Mouse (Mus musculus): ENCODE data around the gene Entpd2. TPM values are rescaled to one million over a fixed set of nuclear protein-coding genes. Genes with fewer than 3 reads are reported as not detected.

The Entpd2 gene
- polyA plus RNA-seq, 1 experiment from 2014 or later = 33.9 TPM

DNA sequence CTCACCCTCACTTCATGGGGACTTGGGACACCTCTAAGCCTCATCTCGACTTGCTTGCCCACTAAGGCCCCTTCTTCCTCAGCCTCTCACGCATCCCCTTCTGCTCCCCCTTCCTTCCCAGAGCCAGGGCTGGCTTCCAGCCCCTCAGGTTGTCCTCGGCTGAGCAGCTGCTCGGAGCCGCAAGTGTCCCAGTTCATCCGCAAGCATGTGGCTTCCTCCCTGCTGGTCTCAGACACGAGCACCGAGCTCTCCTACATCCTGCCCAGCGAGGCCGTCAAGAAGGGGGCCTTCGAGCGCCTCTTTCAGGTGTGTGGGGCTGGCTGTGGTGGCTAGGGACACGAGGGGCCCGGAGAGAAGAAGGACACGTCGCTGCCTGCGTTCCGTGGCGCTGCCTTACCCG lies 45.4 kb downstream of the Entpd2 start:
- Histone ChIP-seq H3K36me3 (ENCODE audit: control insufficient read depth, insufficient read depth) (no peaks in the 10 kb centered on the region; the same call in 1 of the 2 replicates), H3K9ac (ENCODE audit: low read depth, low read length) (no peak overlapping the region), H3K9me3 (ENCODE audit: control insufficient read depth) (no peaks in the 10 kb centered on the region), H3K27ac (ENCODE audit: low read depth, low read length) (no peak overlapping the region), H3K4me2 (replicated peaks; ENCODE audit: low read depth) (no peak overlapping the region), H3K27me3 (replicated peaks; ENCODE audit: control insufficient read depth, insufficient read depth, low read length) (no peaks in the 10 kb centered on the region), H3K4me3 (ENCODE audit: low read depth, low read length) (no peak overlapping the region), H3K4me1 (replicated peaks; ENCODE audit: control insufficient read depth, insufficient read depth, low read length) (no peaks in the 10 kb centered on the region)
- WGBS = 85% methylated on average over 20 of the region's 20 CpGs
- no peak for ATAC-seq
- TF ChIP-seq CTCF (IDR thresholded peaks at IDR 0.05; ENCODE audit: low read depth) = no peak

- Histone ChIP-seq H3K9ac (ENCODE audit: low read depth, low read length) (no peak overlapping the region), H3K9me3 (ENCODE audit: control insufficient read depth) (no peaks in the 10 kb centered on the region), H3K27me3 (replicated peaks; ENCODE audit: control insufficient read depth, insufficient read depth, low read length) (no peaks in the 10 kb centered on the region), H3K36me3 (ENCODE audit: control insufficient read depth, insufficient read depth) (no peaks in the 10 kb centered on the region; the same call in 1 of the 2 replicates), H3K4me2 (replicated peaks; ENCODE audit: low read depth) (no peak overlapping the region), H3K4me1 (replicated peaks; ENCODE audit: control insufficient read depth, insufficient read depth, low read length) (no peaks in the 10 kb centered on the region), H3K4me3 (ENCODE audit: low read depth, low read length) (no peak overlapping the region), H3K27ac (ENCODE audit: low read depth, low read length) (no peak overlapping the region)
- 91% methylated on average over 14 of the region's 14 CpGs for WGBS
- TF ChIP-seq CTCF (IDR thresholded peaks at IDR 0.05; ENCODE audit: low read depth) = no peak
- ATAC-seq = no peak
Measured at GRCm38 (mm10) chr2:25442682-25443081, 47.0 kb downstream of the Entpd2 start.

Small RNA genes lying within 50 kb of the gene (microRNA-seq; reads per million reads assigned to microRNA genes)
- not detected for gene Mir3087

Other genes starting within 250 kb of the Entpd2 start
- 15.9 and 16.5 TPM in 2 replicates for gene Nrarp, start 215.1 kb upstream of the Entpd2 start, polyA plus RNA-seq (2015; fragmentation: Nextera tagmentation; extraction: Ambion mirVana)
- gene Tor4a, start 199.0 kb upstream of the Entpd2 start, polyA plus RNA-seq (2015; fragmentation: Nextera tagmentation; extraction: Ambion mirVana) = 12.0 and 12.6 TPM in 2 replicates
- 41.4 and 45.6 TPM in 2 replicates for gene Nelfb, start 184.4 kb upstream of the Entpd2 start, polyA plus RNA-seq (2015; fragmentation: Nextera tagmentation; extraction: Ambion mirVana)
- gene Stpg3, start 181.2 kb upstream of the Entpd2 start, polyA plus RNA-seq (2015; fragmentation: Nextera tagmentation; extraction: Ambion mirVana) = not detected in 2 replicates
- 0.78 and 1.4 TPM in 2 replicates for gene Fam166a, start 177.1 kb upstream of the Entpd2 start, polyA plus RNA-seq (2015; fragmentation: Nextera tagmentation; extraction: Ambion mirVana)
- gene Tubb4b, start 171.2 kb upstream of the Entpd2 start, polyA plus RNA-seq (2015; fragmentation: Nextera tagmentation; extraction: Ambion mirVana) = 453 and 466 TPM in 2 replicates
- gene Slc34a3, start 161.5 kb upstream of the Entpd2 start, polyA plus RNA-seq (2015; fragmentation: Nextera tagmentation; extraction: Ambion mirVana) = 34.0 and 37.6 TPM in 2 replicates
- 0.09 and 0.25 TPM in 2 replicates for gene Rnf224, start 159.1 kb upstream of the Entpd2 start, polyA plus RNA-seq (2015; fragmentation: Nextera tagmentation; extraction: Ambion mirVana)
- 51.9 and 59.4 TPM in 2 replicates for gene Rnf208, start 153.6 kb upstream of the Entpd2 start, polyA plus RNA-seq (2015; fragmentation: Nextera tagmentation; extraction: Ambion mirVana)
- gene Cysrt1, start 153.4 kb upstream of the Entpd2 start, polyA plus RNA-seq (2015; fragmentation: Nextera tagmentation; extraction: Ambion mirVana) = 16.5 and 20.7 TPM in 2 replicates
- 10.4 and 12.3 TPM in 2 replicates for gene AL732309.1, start 149.0 kb upstream of the Entpd2 start, polyA plus RNA-seq (2015; fragmentation: Nextera tagmentation; extraction: Ambion mirVana)
- gene Tmem203, start 140.4 kb upstream of the Entpd2 start, polyA plus RNA-seq (2015; fragmentation: Nextera tagmentation; extraction: Ambion mirVana) = 40.3 and 44.9 TPM in 2 replicates
- gene Tprn, start 133.3 kb upstream of the Entpd2 start, polyA plus RNA-seq (2015; fragmentation: Nextera tagmentation; extraction: Ambion mirVana) = 62.0 and 68.3 TPM in 2 replicates
- gene Ssna1, start 123.4 kb upstream of the Entpd2 start, polyA plus RNA-seq (2015; fragmentation: Nextera tagmentation; extraction: Ambion mirVana) = 105 and 108 TPM in 2 replicates
- 41.6 and 43.4 TPM in 2 replicates for gene Anapc2, start 123.4 kb upstream of the Entpd2 start, polyA plus RNA-seq (2015; fragmentation: Nextera tagmentation; extraction: Ambion mirVana)
- gene Tmem210, start 107.7 kb upstream of the Entpd2 start, polyA plus RNA-seq (2015; fragmentation: Nextera tagmentation; extraction: Ambion mirVana) = not detected in 2 replicates
- 5.5 and 6.6 TPM in 2 replicates for gene Lrrc26, start 106.0 kb upstream of the Entpd2 start, polyA plus RNA-seq (2015; fragmentation: Nextera tagmentation; extraction: Ambion mirVana)
- gene Grin1, start 76.7 kb upstream of the Entpd2 start, polyA plus RNA-seq (2015; fragmentation: Nextera tagmentation; extraction: Ambion mirVana) = 0.78 and 0.90 TPM in 2 replicates
- 44.7 and 50.2 TPM in 2 replicates for gene Man1b1, start 63.5 kb upstream of the Entpd2 start, polyA plus RNA-seq (2015; fragmentation: Nextera tagmentation; extraction: Ambion mirVana)
- gene Dpp7, start 39.5 kb upstream of the Entpd2 start, polyA plus RNA-seq (2015; fragmentation: Nextera tagmentation; extraction: Ambion mirVana) = 120 and 129 TPM in 2 replicates
- 668 and 708 TPM in 2 replicates for gene Uap1l1, start 30.2 kb upstream of the Entpd2 start, polyA plus RNA-seq (2015; fragmentation: Nextera tagmentation; extraction: Ambion mirVana)
- gene Sapcd2, start 23.6 kb upstream of the Entpd2 start, polyA plus RNA-seq (2015; fragmentation: Nextera tagmentation; extraction: Ambion mirVana) = 112 and 129 TPM in 2 replicates
- 49.2 and 52.3 TPM in 2 replicates for gene Npdc1, start 3.5 kb downstream of the Entpd2 start, polyA plus RNA-seq (2015; fragmentation: Nextera tagmentation; extraction: Ambion mirVana)
- gene Fut7, start 27.4 kb downstream of the Entpd2 start, polyA plus RNA-seq (2015; fragmentation: Nextera tagmentation; extraction: Ambion mirVana) = 0.26 and 0.27 TPM in 2 replicates
- gene Abca2, start 32.8 kb downstream of the Entpd2 start, polyA plus RNA-seq (2015; fragmentation: Nextera tagmentation; extraction: Ambion mirVana) = 1.1 and 1.3 TPM in 2 replicates
- 2.0 and 2.8 TPM in 2 replicates for gene Clic3, start 61.0 kb downstream of the Entpd2 start, polyA plus RNA-seq (2015; fragmentation: Nextera tagmentation; extraction: Ambion mirVana)
- 41.2 and 46.2 TPM in 2 replicates for gene Paxx, start 65.2 kb downstream of the Entpd2 start, polyA plus RNA-seq (2015; fragmentation: Nextera tagmentation; extraction: Ambion mirVana)
- gene Ptgds, start 74.2 kb downstream of the Entpd2 start, polyA plus RNA-seq (2015; fragmentation: Nextera tagmentation; extraction: Ambion mirVana) = 1.2 and 2.2 TPM in 2 replicates
- 0.40 and 0.51 TPM in 2 replicates for gene Lcn12, start 98.0 kb downstream of the Entpd2 start, polyA plus RNA-seq (2015; fragmentation: Nextera tagmentation; extraction: Ambion mirVana)
- gene Fbxw5, start 104.9 kb downstream of the Entpd2 start, polyA plus RNA-seq (2015; fragmentation: Nextera tagmentation; extraction: Ambion mirVana) = 38.5 and 40.2 TPM in 2 replicates
- 48.5 and 49.3 TPM in 2 replicates for gene C8g, start 105.8 kb downstream of the Entpd2 start, polyA plus RNA-seq (2015; fragmentation: Nextera tagmentation; extraction: Ambion mirVana)
- gene Traf2, start 151.1 kb downstream of the Entpd2 start, polyA plus RNA-seq (2015; fragmentation: Nextera tagmentation; extraction: Ambion mirVana) = 16.4 and 18.7 TPM in 2 replicates
- gene Edf1, start 162.0 kb downstream of the Entpd2 start, polyA plus RNA-seq (2015; fragmentation: Nextera tagmentation; extraction: Ambion mirVana) = 481 and 496 TPM in 2 replicates
- gene Mamdc4, start 179.0 kb downstream of the Entpd2 start, polyA plus RNA-seq (2015; fragmentation: Nextera tagmentation; extraction: Ambion mirVana) = 588 and 718 TPM in 2 replicates
- 116 TPM in 2 replicates for gene Phpt1, start 179.3 kb downstream of the Entpd2 start, polyA plus RNA-seq (2015; fragmentation: Nextera tagmentation; extraction: Ambion mirVana)
- 0.68 and 0.78 TPM in 2 replicates for gene Ajm1, start 185.9 kb downstream of the Entpd2 start, polyA plus RNA-seq (2015; fragmentation: Nextera tagmentation; extraction: Ambion mirVana)
- gene Rabl6, start 212.6 kb downstream of the Entpd2 start, polyA plus RNA-seq (2015; fragmentation: Nextera tagmentation; extraction: Ambion mirVana) = 26.8 and 26.9 TPM in 2 replicates
- gene Ccdc183, start 221.8 kb downstream of the Entpd2 start, polyA plus RNA-seq (2015; fragmentation: Nextera tagmentation; extraction: Ambion mirVana) = 0.09 and 0.16 TPM in 2 replicates
- 23.0 and 25.6 TPM in 2 replicates for gene Tmem141, start 226.1 kb downstream of the Entpd2 start, polyA plus RNA-seq (2015; fragmentation: Nextera tagmentation; extraction: Ambion mirVana)
- gene Fcna, start 232.2 kb downstream of the Entpd2 start, polyA plus RNA-seq (2015; fragmentation: Nextera tagmentation; extraction: Ambion mirVana) = 4.1 and 4.7 TPM in 2 replicates